Mouse (Mus musculus): ENCODE results near the gene Ppp1r18.
A peak's percentile ranks its signal among the peaks of the same experiment; 100 is the strongest.
"Not testable (repeated sequence)": the region's sequence is repeated elsewhere in the genome, so short reads cannot be mapped to it uniquely, and the experiment has no call there.

The Ppp1r18 gene

GRCm38 (mm10) chr17:35836991-35837422 lies 28.4 kb upstream of the Ppp1r18 start:
- no peak for ATAC-seq (ENCODE audit: low TSS enrichment)

- ATAC-seq (ENCODE audit: low TSS enrichment) = no peak
These were observed 27.9 kb upstream of the Ppp1r18 start for GRCm38 (mm10) chr17:35837487-35837886.

- peak; percentile 53 for ATAC-seq (ENCODE audit: low TSS enrichment)
These were observed 27.3 kb upstream of the Ppp1r18 start, which contains the start of gene Tubb5 for GRCm38 (mm10) chr17:35838122-35838544. TSS of gene Tubb5 (minus strand) at chr17:35838306.

- no peak for ATAC-seq (ENCODE audit: low TSS enrichment)
These were observed 26.8 kb upstream of the Ppp1r18 start for GRCm38 (mm10) chr17:35838570-35838969.

- ATAC-seq (ENCODE audit: low TSS enrichment) = not testable (repeated sequence)
These were observed 26.4 kb upstream of the Ppp1r18 start for GRCm38 (mm10) chr17:35839002-35839401.

- no peak for ATAC-seq (ENCODE audit: low TSS enrichment)
These were observed 24.8 kb upstream of the Ppp1r18 start for GRCm38 (mm10) chr17:35840561-35840960.

GRCm38 (mm10) chr17:35841076-35841950 lies 24.1 kb upstream of the Ppp1r18 start, which contains the start of gene Mdc1:
TSS of gene Mdc1 (plus strand) at chr17:35841515.
- ATAC-seq (ENCODE audit: low TSS enrichment) = peak; percentile 83

GRCm38 (mm10) chr17:35842006-35842405 lies 23.4 kb upstream of the Ppp1r18 start:
- no peak for ATAC-seq (ENCODE audit: low TSS enrichment)

- no peak for ATAC-seq (ENCODE audit: low TSS enrichment)
These were observed 21.9 kb upstream of the Ppp1r18 start for GRCm38 (mm10) chr17:35843514-35843913.

- peak; percentile 94 for ATAC-seq (ENCODE audit: low TSS enrichment)
These were observed 17.3 kb upstream of the Ppp1r18 start for GRCm38 (mm10) chr17:35848112-35848511.

GRCm38 (mm10) chr17:35850974-35851373 lies 14.4 kb upstream of the Ppp1r18 start:
- no peak for ATAC-seq (ENCODE audit: low TSS enrichment)

GRCm38 (mm10) chr17:35859371-35859770 lies 6.0 kb upstream of the Ppp1r18 start:
- ATAC-seq (ENCODE audit: low TSS enrichment) = no peak

GRCm38 (mm10) chr17:35859835-35860234 lies 5.6 kb upstream of the Ppp1r18 start:
- no peak for ATAC-seq (ENCODE audit: low TSS enrichment)

- ATAC-seq (ENCODE audit: low TSS enrichment) = peak; percentile 5; the same call in 1 of the 2 replicates
These were observed 4.6 kb upstream of the Ppp1r18 start for GRCm38 (mm10) chr17:35860831-35861197.

GRCm38 (mm10) chr17:35861198-35861857 lies 4.1 kb upstream of the Ppp1r18 start, which contains the start of gene Nrm:
TSS of gene Nrm (plus strand) at chr17:35861318.
- ATAC-seq (ENCODE audit: low TSS enrichment) = peak; percentile 96

GRCm38 (mm10) chr17:35864832-35865353 lies 500 bp upstream of the Ppp1r18 start:
- ATAC-seq (ENCODE audit: low TSS enrichment) = no peak

- ATAC-seq (ENCODE audit: low TSS enrichment) = no peak
These were observed 963 bp downstream of the Ppp1r18 start for GRCm38 (mm10) chr17:35866281-35866831.

GRCm38 (mm10) chr17:35866911-35867890 lies 1.8 kb downstream of the Ppp1r18 start:
- ATAC-seq (ENCODE audit: low TSS enrichment) = no peak

- ATAC-seq (ENCODE audit: low TSS enrichment) = no peak
These were observed 2.9 kb downstream of the Ppp1r18 start for GRCm38 (mm10) chr17:35868165-35868820.

GRCm38 (mm10) chr17:35868961-35869345 lies 3.6 kb downstream of the Ppp1r18 start:
- no peak for ATAC-seq (ENCODE audit: low TSS enrichment)
